Mouse (Mus musculus) C2C12 (cell line): ENCODE results near the gene Mfap2. TPM values are rescaled to one million over a fixed set of nuclear protein-coding genes. Genes with fewer than 3 reads are reported as not detected.

Experiments
- H3K27me3 ChIP-seq: one replicate; pipeline ENCODE4 v1.6.1; 2011; ENCODE audit not compliant: control insufficient read depth, insufficient read depth, insufficient read length
- H3K36me3 ChIP-seq: one replicate; pipeline ENCODE4 v1.6.1; 2011; ENCODE audit not compliant: control insufficient read depth, insufficient read depth
- H3K4me3 ChIP-seq: one replicate; pipeline ENCODE4 v1.5.1; 2011; ENCODE audit warnings: mild to moderate bottlenecking, control low read depth; ENCODE audit not compliant: poor library complexity, insufficient read depth, severe bottlenecking
- H3K79me2 ChIP-seq: one replicate; pipeline ENCODE4 v1.6.1; 2011; ENCODE audit not compliant: control insufficient read depth, insufficient read depth
- H3K79me3 ChIP-seq: one replicate; pipeline ENCODE4 v1.6.1; 2011; ENCODE audit warnings: low read depth, control low read depth
- H3ac ChIP-seq: one replicate; pipeline ENCODE3; 2011; ENCODE audit warnings: low read depth; ENCODE audit not compliant: control insufficient read depth, insufficient read length
- CEBPB ChIP-seq: IDR thresholded peaks from one replicate; pipeline ENCODE4 v1.6.1; 2011; ENCODE audit warnings: low read depth, mild to moderate bottlenecking, control low read depth, moderate library complexity
- CTCF ChIP-seq: IDR thresholded peaks from one replicate; pipeline ENCODE4 v1.5.1; 2011; ENCODE audit not compliant: control insufficient read depth, insufficient read depth, insufficient read length
- FOSL1 ChIP-seq: IDR thresholded peaks from one replicate; pipeline ENCODE4 v1.8.0; 2011; ENCODE audit warnings: mild to moderate bottlenecking, low read length; ENCODE audit not compliant: poor library complexity, insufficient read depth, severe bottlenecking
- MAX ChIP-seq: IDR thresholded peaks from one replicate; pipeline ENCODE4 v1.6.1; 2011; ENCODE audit warnings: mild to moderate bottlenecking, control low read depth
- MYOD1 ChIP-seq: IDR thresholded peaks from one replicate; pipeline ENCODE4 v1.6.1; 2011; ENCODE audit warnings: low read depth; ENCODE audit not compliant: control insufficient read depth, insufficient read length
- MYOG ChIP-seq: IDR thresholded peaks from one replicate; pipeline ENCODE4 v1.6.1; 2011; ENCODE audit not compliant: control insufficient read depth, insufficient read length; ENCODE audit errors: extremely low read depth
- USF1 ChIP-seq: IDR thresholded peaks from one replicate; pipeline ENCODE4 v1.6.1; 2011; ENCODE audit warnings: low read depth, mild to moderate bottlenecking, control low read depth, moderate library complexity
- polyA plus RNA-seq: library from polyadenylated mRNA; unstranded; fragments of >200 nt; fragmentation: generic; extraction: Trizol; gene quantifications from one replicate; pipeline ENCODE4 v1.2.1, GENCODE M21; 2012; ENCODE audit warnings: missing spikeins

The Mfap2 gene
- polyA plus RNA-seq, 1 experiment = 2.0 TPM

GRCm38 (mm10) chr4:140977278-140977677 is 32.9 kb upstream of the Mfap2 start:
- peaks cover 60% of the 10 kb centered on the region for H3K36me3 ChIP-seq
- TF ChIP-seq MYOD1 (no peak), MAX (no peak)
- no peaks in the 10 kb centered on the region for H3K27me3 ChIP-seq

GRCm38 (mm10) chr4:140977886-140978692 is 32.1 kb upstream of the Mfap2 start:
- Histone ChIP-seq H3K79me2 (no peaks in the 10 kb centered on the region), H3ac (no peak overlapping the region), H3K79me3 (no peaks in the 10 kb centered on the region), H3K36me3 (peaks cover 52% of the 10 kb centered on the region), H3K27me3 (no peaks in the 10 kb centered on the region), H3K4me3 (no peak overlapping the region)
- TF ChIP-seq USF1 (no peak), MYOG (no peak), FOSL1 (no peak), MAX (no peak), MYOD1 (no peak), CEBPB (no peak), CTCF (no peak)

More at GRCm38 (mm10) chr4:140977278-140977677, 32.9 kb upstream of the Mfap2 start:
- H3K79me2 ChIP-seq = no peaks in the 10 kb centered on the region
- H3K4me3 ChIP-seq = no peak overlapping the region
- H3K79me3 ChIP-seq = no peaks in the 10 kb centered on the region
- H3ac ChIP-seq = no peak overlapping the region

GRCm38 (mm10) chr4:140981605-140982004 is 28.6 kb upstream of the Mfap2 start:
- H3ac ChIP-seq = no peak overlapping the region
- no peaks in the 10 kb centered on the region for H3K79me2 ChIP-seq
- H3K4me3 ChIP-seq = no peak overlapping the region
- no peaks in the 10 kb centered on the region for H3K79me3 ChIP-seq
- TF ChIP-seq USF1 (no peak), MYOG (no peak), FOSL1 (no peak), MAX (no peak), CTCF (no peak), MYOD1 (no peak), CEBPB (no peak)
- H3K27me3 ChIP-seq = peaks cover 3% of the 10 kb centered on the region
- H3K36me3 ChIP-seq = peaks cover 21% of the 10 kb centered on the region

GRCm38 (mm10) chr4:140982808-140983207 is 27.4 kb upstream of the Mfap2 start:
- Histone ChIP-seq H3K27me3 (peaks cover 3% of the 10 kb centered on the region), H3ac (no peak overlapping the region), H3K36me3 (peaks cover 21% of the 10 kb centered on the region), H3K4me3 (no peak overlapping the region), H3K79me2 (no peaks in the 10 kb centered on the region), H3K79me3 (no peaks in the 10 kb centered on the region)
- TF ChIP-seq MAX (no peak), FOSL1 (no peak), USF1 (no peak), MYOG (no peak), CEBPB (no peak), MYOD1 (no peak), CTCF (no peak)

GRCm38 (mm10) chr4:140983442-140983841 is 26.8 kb upstream of the Mfap2 start:
- Histone ChIP-seq H3ac (no peak overlapping the region), H3K27me3 (peaks cover 3% of the 10 kb centered on the region)

More at GRCm38 (mm10) chr4:140983442-140983841, 26.8 kb upstream of the Mfap2 start:
- Histone ChIP-seq H3K79me2 (no peaks in the 10 kb centered on the region), H3K36me3 (peaks cover 15% of the 10 kb centered on the region), H3K79me3 (no peaks in the 10 kb centered on the region), H3K4me3 (no peak overlapping the region)
- TF ChIP-seq CEBPB = no peak
- no peak for TF ChIP-seq MYOG
- no peak for TF ChIP-seq USF1
- TF ChIP-seq CTCF = no peak
- no peak for TF ChIP-seq MAX
- TF ChIP-seq FOSL1 = no peak
- TF ChIP-seq MYOD1 = no peak
